Comparison of ENCODE assay signal across 8 mouse cellular contexts in genomic region chr9:123440230-123441058, GRCm38 (mm10). TPM values are rescaled to one million over a fixed set of nuclear protein-coding genes. Genes with fewer than 3 reads are reported as not detected.
A peak's percentile ranks its signal among the peaks of the same experiment; 100 is the strongest.
DNase-seq lines count a peak whose midpoint lies in the region; ATAC-seq and TF ChIP-seq lines count a peak whose summit lies in the region.

No protein-coding gene starts in this region.

- ATAC-seq in limb, embryonic 14.5 days (ENCODE audit: low FRiP score, low read depth) = no peak
- ATAC-seq in hindbrain, embryonic 16.5 days = peak; percentile 50; the same call in 1 of the 2 replicates

- no peak overlapping the region for H3K9ac ChIP-seq in limb, embryonic 14.5 days (ENCODE audit: low read depth, low read length, severe bottlenecking)
- H3K9ac ChIP-seq in hindbrain, embryonic 16.5 days (ENCODE audit: low read depth, low read length) = no peak overlapping the region

- H3K4me2 ChIP-seq in limb, embryonic 14.5 days (replicated peaks; ENCODE audit: low read depth, low read length, severe bottlenecking) = no peak overlapping the region
- H3K4me2 ChIP-seq in hindbrain, embryonic 16.5 days (ENCODE audit: low read length) = no peak overlapping the region

- no peaks in the 10 kb centered on the region for H3K4me1 ChIP-seq in limb, embryonic 14.5 days (ENCODE audit: control insufficient read depth, insufficient read depth, low read length)
- H3K4me1 ChIP-seq in limb, embryonic 10.5 days = no peaks in the 10 kb centered on the region
- no peaks in the 10 kb centered on the region for H3K4me1 ChIP-seq in hindbrain, embryonic 16.5 days (ENCODE audit: control insufficient read depth, insufficient read depth, low read depth, low read length)

- no peak overlapping the region for H3K27ac ChIP-seq in limb, embryonic 14.5 days (replicated peaks; ENCODE audit: low read depth, low read length)
- H3K27ac ChIP-seq in limb, embryonic 10.5 days = no peak overlapping the region
- no peak overlapping the region for H3K27ac ChIP-seq in hindbrain, embryonic 16.5 days (ENCODE audit: low read depth, low read length)

- WGBS in limb, embryonic 14.5 days = 63% methylated on average over 5 of the region's 5 CpGs
- 78% methylated on average over 5 of the region's 5 CpGs for WGBS in limb, embryonic 10.5 days
- 35% methylated on average over 5 of the region's 5 CpGs for WGBS in hindbrain, embryonic 16.5 days

- TF ChIP-seq POLR2A in limb, embryonic 14.5 days (IDR thresholded peaks at IDR 0.05; ENCODE audit: borderline replicate concordance, extremely low read depth, insufficient read depth, insufficient read length) = no peak

- H3K36me3 ChIP-seq in limb, embryonic 14.5 days (ENCODE audit: control insufficient read depth, insufficient read depth, low read length) = peaks cover 34% of the 10 kb centered on the region
- peaks cover 35% of the 10 kb centered on the region for H3K36me3 ChIP-seq in limb, embryonic 10.5 days
- peaks cover 13% of the 10 kb centered on the region for H3K36me3 ChIP-seq in hindbrain, embryonic 16.5 days (ENCODE audit: control insufficient read depth, insufficient read depth, low read length)

- no peak overlapping the region for H3K4me3 ChIP-seq in limb, embryonic 14.5 days (replicated peaks; ENCODE audit: low read length)
- no peak overlapping the region for H3K4me3 ChIP-seq in limb, embryonic 10.5 days
- no peak overlapping the region for H3K4me3 ChIP-seq in hindbrain, embryonic 16.5 days (ENCODE audit: low read length)

- no peaks in the 10 kb centered on the region for H3K27me3 ChIP-seq in limb, embryonic 14.5 days (ENCODE audit: control insufficient read depth, insufficient read depth, low read length)
- no peaks in the 10 kb centered on the region for H3K27me3 ChIP-seq in limb, embryonic 10.5 days (ENCODE audit: low read depth, poor library complexity, severe bottlenecking)
- no peaks in the 10 kb centered on the region for H3K27me3 ChIP-seq in hindbrain, embryonic 16.5 days (replicated peaks; ENCODE audit: control insufficient read depth, insufficient read depth, low read length)

- no peaks in the 10 kb centered on the region for H3K9me3 ChIP-seq in limb, embryonic 14.5 days (ENCODE audit: control insufficient read depth, low read length)
- H3K9me3 ChIP-seq in limb, embryonic 10.5 days (replicated peaks) = no peaks in the 10 kb centered on the region
- H3K9me3 ChIP-seq in hindbrain, embryonic 16.5 days (ENCODE audit: control insufficient read depth, low read length) = no peaks in the 10 kb centered on the region

- DNase-seq in cerebellum, postnatal 10 days = peak; percentile 15 to 17
- no peak for DNase-seq in cerebellum, postnatal 4 days (ENCODE audit: low spot score in 2 of 2)
- DNase-seq in limb, embryonic 14.5 days (ENCODE audit: low spot score) = peak; percentile 71
- no peak for DNase-seq in limb, embryonic 10.5 days (ENCODE audit: low spot score)
- DNase-seq in MN1 (ENCODE audit: low spot score) = peak; percentile 23
- DNase-seq in right cerebral cortex, adult 18-20 months = no peak
- no peak for DNase-seq in layer of hippocampus, postnatal 25 days (ENCODE audit: extremely low spot score in 1 of 2, low spot score in 1 of 2)

RNA-seq across cellular contexts. Expression of gene Limd1, which starts 38.1 kb away (rescaled TPM):
- polyA plus RNA-seq in limb, embryonic 14.5 days (2012; rRNA removed) = 32.5 and 41.1 TPM in 2 replicates
- 58.4 and 63.1 TPM in 2 replicates for polyA plus RNA-seq in limb, embryonic 14.5 days (2014; fragmentation: Nextera tagmentation; extraction: Ambion mirVana)
- 55.2 and 55.8 TPM in 2 replicates for polyA plus RNA-seq in limb, embryonic 10.5 days (2016; fragmentation: Nextera tagmentation; extraction: Ambion mirVana)
- 12.2 and 15.5 TPM in 2 replicates for polyA plus RNA-seq in hindbrain, embryonic 16.5 days (2015; fragmentation: Nextera tagmentation; extraction: Ambion mirVana)
- 1 to 10 TPM; 6.4 to 6.5 TPM for total RNA-seq in layer of hippocampus, postnatal 25 days (2021)

Comparison
In these comparisons a context has a peak if more than half of its experiments do, and no peak if none do; other contexts are left out.
1. DNase-seq: peak in cerebellum, postnatal 10 days (2 of 2), limb, embryonic 14.5 days (single experiment) and MN1 (single experiment); none in cerebellum, postnatal 4 days (0 of 2), limb, embryonic 10.5 days (single experiment), right cerebral cortex, adult 18-20 months (single experiment) and layer of hippocampus, postnatal 25 days (0 of 2).